ENCODE assay signal across 8 mouse cellular contexts in the genomic region with DNA sequence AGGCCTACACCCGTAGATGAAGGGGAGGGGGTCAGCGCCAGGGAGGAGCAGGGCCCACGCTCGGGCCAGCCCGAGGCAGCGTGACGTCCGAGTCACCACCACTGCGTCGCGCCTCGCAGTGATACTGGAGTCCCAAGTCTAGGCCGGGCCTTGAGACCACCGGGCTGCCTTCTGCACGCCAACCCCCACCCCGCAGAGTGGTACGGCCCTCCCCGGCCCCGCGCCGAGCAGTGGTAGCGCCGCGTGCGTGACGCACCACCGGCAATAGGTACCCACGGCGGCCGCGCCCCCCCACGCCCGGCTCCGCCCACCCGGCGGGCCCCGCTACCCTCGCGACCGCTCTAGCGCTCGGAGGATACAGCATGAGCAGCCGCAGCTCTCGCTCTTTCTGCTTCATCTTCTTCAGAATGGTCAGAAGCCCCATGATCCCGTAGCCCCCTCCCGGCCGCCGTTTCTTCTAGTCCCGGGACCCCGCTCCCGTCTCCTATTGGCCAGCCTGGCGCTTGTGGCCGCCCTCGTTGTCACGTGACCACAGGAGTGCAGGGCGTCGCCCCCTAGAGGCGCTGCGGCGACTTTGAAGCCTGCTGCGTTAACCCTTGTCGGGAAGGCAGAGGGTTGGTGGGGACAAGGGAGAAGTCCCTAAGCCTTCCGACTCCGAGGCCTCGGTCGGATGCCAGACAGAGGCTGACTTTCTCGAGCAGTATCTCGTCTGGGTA. TPM values are rescaled to one million over a fixed set of nuclear protein-coding genes. Genes with fewer than 3 reads are reported as not detected.
DNase-seq lines count a peak whose midpoint lies in the region; ATAC-seq and TF ChIP-seq lines count a peak whose summit lies in the region.

A gene (plus strand): TSS at position 306 of the 716 bp plus-strand sequence.

- peak; percentile 89 for DNase-seq in gastrocnemius, postnatal 10 days
- DNase-seq in left cerebral cortex, postnatal 10 days (ENCODE audit: extremely low spot score in 1 of 2, low spot score in 2 of 2), result peak; percentile 90 to 96
- peak; percentile 91 for DNase-seq in right cerebral cortex, postnatal 25 days
- peak; percentile 91 to 92 for DNase-seq in urinary bladder, postnatal 4 days (ENCODE audit: low spot score in 2 of 2)

- peaks cover 3% of the 10 kb centered on the region; the same call in 1 of the 2 replicates for H3K4me1 ChIP-seq in cortical plate, adult 2 months (ENCODE audit: control insufficient read depth, insufficient read depth, low read length)

- 0 out of 2 replicates have a peak, but pooled peaks have one; percentile 41 for TF ChIP-seq POLR2A in cortical plate, adult 2 months (IDR thresholded peaks at IDR 0.05; ENCODE audit: extremely low read depth, insufficient read depth, low read length)

- H3K4me3 ChIP-seq in cortical plate, adult 2 months (ENCODE audit: insufficient read depth, low read length), result peak within 1 kb of the TSS; percentile 77

- intact Hi-C loops in left cerebral cortex, postnatal 10 days (cut with DNase I), result loop anchor here (2.0 to 5.0 kb wide), 2 partner anchors 76 to 94 kb away; a partner anchor contains a TSS

- TF ChIP-seq CTCF in cortical plate, adult 2 months (IDR thresholded peaks at IDR 0.05; ENCODE audit: extremely low read depth, insufficient read depth, low read length), result peak; percentile 47

- peak within 1 kb of the TSS; percentile 98 for H3K27ac ChIP-seq in cortical plate, adult 2 months (ENCODE audit: insufficient read depth, low read length)

- peak; percentile 87 for ATAC-seq in activated CD4-positive, CD25-positive, alpha-beta regulatory T cell, adult 4 months
- ATAC-seq in inflammation-experienced regulatory T-cells, adult 6 months, result peak; percentile 85
- ATAC-seq in megakaryocyte-erythroid progenitor cell, adult 5-6 weeks (replicated peaks; ENCODE audit: low FRiP score, low TSS enrichment, poor library complexity, severe bottlenecking), result peak; percentile 90

RNA-seq across cellular contexts. Expression of the gene that starts here (rescaled TPM):
- not detected for polyA plus RNA-seq in activated CD4-positive, CD25-positive, alpha-beta regulatory T cell, adult 4 months (2017; shearing (Covaris generic))
- polyA plus RNA-seq in cortical plate, adult 2 months (2012; rRNA removed), result 0.50 and 0.57 TPM in 2 replicates
- under 1 TPM; 0.23 to 0.41 TPM for total RNA-seq in gastrocnemius, postnatal 10 days (2021)
- polyA plus RNA-seq in inflammation-experienced regulatory T-cells, adult 6 months (2017; shearing (Covaris generic)), result not detected
- under 1 TPM in 1 of 2 experiments, not detected in 1; 0.43 TPM for total RNA-seq in left cerebral cortex, postnatal 10 days (2021)
- 2.0 TPM in 1 of 2 replicates, not detected in the other for total RNA-seq in megakaryocyte-erythroid progenitor cell, adult 5-6 weeks (2014; fragmentation: Nextera tagmentation)
- total RNA-seq in megakaryocyte-erythroid progenitor cell, adult 5-6 weeks (2017), result 0.42 TPM in 1 of 2 replicates, not detected in the other

Comparison
In these comparisons a context has a peak if more than half of its experiments do, and no peak if none do; other contexts are left out.
1. Peak in every context shown above with its lines: DNase-seq, ATAC-seq, H3K4me3 ChIP-seq and H3K27ac ChIP-seq.
2. Peak in ATAC-seq in activated CD4-positive, CD25-positive, alpha-beta regulatory T cell, adult 4 months; RNA of the gene not detected or under 1 TPM.
3. Peak in DNase-seq in gastrocnemius, postnatal 10 days; RNA of the gene not detected or under 1 TPM.
4. Peak in ATAC-seq in inflammation-experienced regulatory T-cells, adult 6 months; RNA of the gene not detected or under 1 TPM.
5. Peak in DNase-seq in left cerebral cortex, postnatal 10 days; RNA of the gene not detected or under 1 TPM.